Mouse (Mus musculus): Measurements from ENCODE around the gene Nckap5. TPM values are rescaled to one million over a fixed set of nuclear protein-coding genes. Genes with fewer than 3 reads are reported as not detected.
"Not testable (repeated sequence)": the region's sequence is repeated elsewhere in the genome, so short reads cannot be mapped to it uniquely, and the experiment has no call there.

Nckap5 gene
- total and polyA plus RNA-seq, 2 experiments from 2014 or later: 9.3 to 10.2 TPM

DNA sequence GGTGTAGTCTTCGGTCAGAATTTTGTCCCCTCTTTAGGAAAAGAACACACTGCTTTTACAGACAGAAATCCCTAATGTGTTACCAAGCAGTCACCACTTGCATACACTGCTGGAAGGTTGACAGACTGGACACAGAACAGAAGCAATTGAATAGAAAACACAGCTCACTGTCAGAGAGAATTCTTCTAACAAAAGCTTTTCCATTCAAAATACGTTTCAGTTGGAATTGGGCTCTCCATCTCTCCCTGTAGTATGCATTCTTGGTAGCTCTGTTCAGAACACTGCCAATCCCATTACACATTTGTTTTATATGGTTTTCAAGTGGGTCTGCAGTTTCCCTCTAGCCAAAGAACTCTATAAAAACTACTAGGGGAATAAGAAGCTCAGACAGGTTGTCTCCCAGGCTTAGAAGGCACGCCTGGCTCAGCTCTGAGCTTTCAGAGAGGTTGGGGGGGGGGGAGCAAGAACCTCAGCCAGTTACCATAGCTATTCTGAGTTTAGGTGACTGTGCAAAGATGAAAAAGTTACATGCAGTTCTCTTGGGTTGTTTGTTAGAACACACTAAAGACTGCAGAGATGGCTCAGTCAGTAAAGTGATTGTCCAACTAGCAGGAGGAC lies 23.5 kb downstream of the Nckap5 start:
- 0 out of 2 replicates have a peak, but pooled peaks cover 6% of the 10 kb centered on the region for H3K4me1 ChIP-seq (ENCODE audit: insufficient read depth)
- peak; percentile 25; the same call in 1 of the 2 replicates for ATAC-seq
- 22% methylated on average over 3 of the region's 3 CpGs for WGBS
- TF ChIP-seq CTCF (IDR thresholded peaks at IDR 0.05; ENCODE audit: low read depth): no peak
- H3K36me3 ChIP-seq (ENCODE audit: insufficient read depth): no peaks in the 10 kb centered on the region
- no peak overlapping the region for H3K27ac ChIP-seq (ENCODE audit: low read depth, low read length)
- no peak overlapping the region for H3K4me3 ChIP-seq (ENCODE audit: low read depth, low read length)
- no peak overlapping the region for H3K4me2 ChIP-seq (ENCODE audit: low read depth)
- no peaks in the 10 kb centered on the region for H3K9me3 ChIP-seq (ENCODE audit: low read length)
- no peak for DNase-seq
- no peaks in the 10 kb centered on the region for H3K27me3 ChIP-seq (ENCODE audit: insufficient read depth, low read length)
- no peak overlapping the region for H3K9ac ChIP-seq

DNA sequence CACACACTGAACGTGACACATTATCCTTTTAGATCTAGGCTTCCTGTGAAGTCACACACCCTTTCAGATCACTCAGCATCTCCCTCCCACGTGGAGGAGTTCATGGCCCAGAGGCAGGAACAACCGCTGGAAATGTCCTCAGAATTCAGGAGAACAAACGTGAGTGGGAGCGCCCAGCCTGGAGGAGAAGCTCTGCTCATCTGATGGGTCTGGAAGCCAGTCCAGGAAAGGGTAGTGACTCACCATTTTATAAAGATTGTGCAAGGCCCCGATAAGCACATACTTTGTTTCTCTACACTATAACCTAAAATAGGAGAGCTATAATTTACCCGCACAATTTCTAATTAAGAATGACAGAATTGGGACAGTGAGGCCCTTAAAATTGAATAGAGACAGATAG lies 24.1 kb downstream of the Nckap5 start:
- no peak overlapping the region for H3K4me2 ChIP-seq (ENCODE audit: low read depth)
- H3K4me1 ChIP-seq (ENCODE audit: insufficient read depth): 0 out of 2 replicates have a peak, but pooled peaks cover 6% of the 10 kb centered on the region
- no peak for DNase-seq
- no peaks in the 10 kb centered on the region for H3K27me3 ChIP-seq (ENCODE audit: insufficient read depth, low read length)
- H3K36me3 ChIP-seq (ENCODE audit: insufficient read depth): no peaks in the 10 kb centered on the region
- 47% methylated on average over 7 of the region's 7 CpGs for WGBS
- no peak overlapping the region for H3K9ac ChIP-seq
- no peak for TF ChIP-seq CTCF (IDR thresholded peaks at IDR 0.05; ENCODE audit: low read depth)
- no peak for ATAC-seq
- H3K4me3 ChIP-seq (ENCODE audit: low read depth, low read length): no peak overlapping the region
- H3K27ac ChIP-seq (ENCODE audit: low read depth, low read length): no peak overlapping the region
- no peaks in the 10 kb centered on the region for H3K9me3 ChIP-seq (ENCODE audit: low read length)

DNA sequence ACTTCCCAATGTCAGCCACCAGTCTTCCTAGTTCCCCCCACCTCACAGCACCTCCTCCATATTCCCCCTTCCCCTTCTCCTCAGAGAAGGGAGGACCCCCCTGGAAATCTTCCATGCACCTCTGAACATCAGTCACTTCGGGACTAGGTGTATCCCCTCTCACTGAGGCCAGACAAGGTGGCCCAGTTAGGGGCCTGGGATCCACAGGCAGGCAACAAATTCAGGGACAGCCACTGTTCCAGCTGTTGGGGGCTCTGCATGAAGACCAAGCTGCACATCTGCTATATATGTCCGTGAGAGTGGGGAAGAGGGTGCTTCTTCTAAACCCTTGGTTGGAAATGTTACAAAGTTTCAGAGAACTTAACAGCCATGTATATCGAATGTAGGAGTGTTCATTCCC lies 28.2 kb downstream of the Nckap5 start:
- H3K9me3 ChIP-seq (ENCODE audit: low read length): no peaks in the 10 kb centered on the region
- H3K36me3 ChIP-seq (ENCODE audit: insufficient read depth): no peaks in the 10 kb centered on the region
- no peak overlapping the region for H3K4me3 ChIP-seq (ENCODE audit: low read depth, low read length)
- TF ChIP-seq CTCF (IDR thresholded peaks at IDR 0.05; ENCODE audit: low read depth): no peak
- ATAC-seq: no peak
- no peaks in the 10 kb centered on the region for H3K27me3 ChIP-seq (ENCODE audit: insufficient read depth, low read length)
- no peak for DNase-seq
- no peak overlapping the region for H3K27ac ChIP-seq (ENCODE audit: low read depth, low read length)
- no peak overlapping the region for H3K9ac ChIP-seq
- 85% methylated on average over 3 of the region's 3 CpGs for WGBS
- no peak overlapping the region for H3K4me2 ChIP-seq (ENCODE audit: low read depth)
- H3K4me1 ChIP-seq (ENCODE audit: insufficient read depth): 0 out of 2 replicates have a peak, but pooled peaks cover 6% of the 10 kb centered on the region

DNA sequence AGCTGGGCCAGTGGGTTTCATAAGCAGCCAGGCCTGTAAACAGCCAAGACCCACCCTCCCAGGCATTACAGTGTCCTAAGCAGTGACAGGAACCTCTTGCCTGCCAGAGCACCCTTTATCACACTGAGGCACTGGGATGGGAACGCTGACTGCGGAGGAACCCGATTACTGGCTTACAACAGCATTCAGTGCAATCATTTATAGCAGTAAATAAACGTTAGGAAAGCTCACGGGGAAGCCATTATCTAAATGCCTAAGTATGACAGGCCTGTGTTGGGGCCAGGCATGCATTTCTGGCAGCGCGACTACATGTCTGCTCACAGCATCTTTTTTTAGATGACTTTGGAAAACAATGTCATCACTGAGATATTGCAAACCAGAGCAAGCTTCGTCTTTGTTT lies 28.9 kb downstream of the Nckap5 start:
- Histone ChIP-seq H3K27me3 (ENCODE audit: insufficient read depth, low read length) (no peaks in the 10 kb centered on the region), H3K4me1 (ENCODE audit: insufficient read depth) (0 out of 2 replicates have a peak, but pooled peaks cover 4% of the 10 kb centered on the region), H3K4me2 (ENCODE audit: low read depth) (no peak overlapping the region), H3K36me3 (ENCODE audit: insufficient read depth) (no peaks in the 10 kb centered on the region), H3K4me3 (ENCODE audit: low read depth, low read length) (no peak overlapping the region), H3K9ac (no peak overlapping the region), H3K27ac (ENCODE audit: low read depth, low read length) (0 out of 2 replicates have a peak overlapping the region, but pooled peaks have one; percentile 1), H3K9me3 (ENCODE audit: low read length) (no peaks in the 10 kb centered on the region)
- DNase-seq (peak; percentile 58), ATAC-seq (peak; percentile 80)
- 33% methylated on average over 8 of the region's 8 CpGs for WGBS
- TF ChIP-seq CTCF (IDR thresholded peaks at IDR 0.05; ENCODE audit: low read depth): no peak

DNA sequence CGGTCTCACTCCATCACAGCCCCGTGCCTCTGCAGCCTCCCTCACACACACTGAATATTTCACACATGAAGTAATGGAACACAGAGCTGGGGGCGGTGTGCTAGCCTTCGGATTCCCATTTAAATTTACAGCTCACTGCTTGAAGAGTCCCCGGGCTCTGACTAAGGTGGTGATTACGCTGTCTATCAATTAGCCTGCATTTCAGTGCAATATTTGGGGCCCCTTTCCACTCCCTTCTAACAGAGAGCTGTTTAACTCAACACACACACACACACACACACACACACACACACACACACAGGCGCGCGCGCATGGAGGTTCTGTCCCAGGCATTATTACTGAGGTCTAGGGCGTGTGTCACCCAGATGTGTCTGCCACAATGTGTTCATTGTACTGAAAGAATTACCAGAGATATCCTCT lies 31.2 kb downstream of the Nckap5 start:
- Histone ChIP-seq H3K9ac (no peak overlapping the region), H3K27me3 (ENCODE audit: insufficient read depth, low read length) (no peaks in the 10 kb centered on the region), H3K27ac (ENCODE audit: low read depth, low read length) (no peak overlapping the region), H3K4me1 (ENCODE audit: insufficient read depth) (no peaks in the 10 kb centered on the region), H3K36me3 (ENCODE audit: insufficient read depth) (no peaks in the 10 kb centered on the region), H3K4me3 (ENCODE audit: low read depth, low read length) (no peak overlapping the region), H3K4me2 (ENCODE audit: low read depth) (no peak overlapping the region), H3K9me3 (ENCODE audit: low read length) (no peaks in the 10 kb centered on the region)
- TF ChIP-seq CTCF (IDR thresholded peaks at IDR 0.05; ENCODE audit: low read depth): no peak
- ATAC-seq (peak; percentile 42), DNase-seq (no peak)
- 60% methylated on average over 11 of the region's 11 CpGs for WGBS

DNA sequence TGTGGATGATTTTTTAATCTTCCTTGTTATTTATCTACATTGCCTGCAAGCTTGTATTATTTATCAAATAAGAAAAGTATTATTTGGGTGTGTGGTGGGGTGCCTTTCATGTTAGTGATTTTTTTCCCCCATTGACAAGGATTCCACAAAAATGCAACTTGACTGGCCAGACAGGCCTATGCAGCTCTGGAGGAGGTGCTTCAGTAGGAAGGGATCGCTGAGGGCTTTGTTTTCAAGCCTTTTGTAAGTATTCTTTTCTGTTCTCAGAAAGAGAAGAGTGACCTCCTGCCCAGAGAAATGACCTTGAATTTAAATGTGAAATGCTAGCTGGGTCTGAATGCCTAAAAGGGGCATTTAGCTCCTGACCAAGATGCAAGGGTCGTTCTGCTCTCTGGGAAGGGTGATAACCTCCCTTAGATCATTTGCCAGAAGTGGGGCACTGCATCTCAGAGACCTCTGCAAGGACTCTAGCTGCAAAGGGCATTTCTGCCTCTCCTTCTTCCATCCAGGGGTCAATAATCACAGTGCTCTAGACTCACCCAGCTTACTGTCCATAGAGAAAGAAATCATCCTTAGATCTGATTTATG lies 50.2 kb downstream of the Nckap5 start:
- not testable (repeated sequence) for H3K27me3 ChIP-seq (ENCODE audit: insufficient read depth, low read length); H3K27ac ChIP-seq (ENCODE audit: low read depth, low read length); H3K4me1 ChIP-seq (ENCODE audit: insufficient read depth); H3K36me3 ChIP-seq (ENCODE audit: insufficient read depth); DNase-seq; H3K4me3 ChIP-seq (ENCODE audit: low read depth, low read length); ATAC-seq; H3K9ac ChIP-seq; H3K4me2 ChIP-seq (ENCODE audit: low read depth); H3K9me3 ChIP-seq (ENCODE audit: low read length)
- no CpG with 5 or more reads among the region's 2 CpGs for WGBS

DNA sequence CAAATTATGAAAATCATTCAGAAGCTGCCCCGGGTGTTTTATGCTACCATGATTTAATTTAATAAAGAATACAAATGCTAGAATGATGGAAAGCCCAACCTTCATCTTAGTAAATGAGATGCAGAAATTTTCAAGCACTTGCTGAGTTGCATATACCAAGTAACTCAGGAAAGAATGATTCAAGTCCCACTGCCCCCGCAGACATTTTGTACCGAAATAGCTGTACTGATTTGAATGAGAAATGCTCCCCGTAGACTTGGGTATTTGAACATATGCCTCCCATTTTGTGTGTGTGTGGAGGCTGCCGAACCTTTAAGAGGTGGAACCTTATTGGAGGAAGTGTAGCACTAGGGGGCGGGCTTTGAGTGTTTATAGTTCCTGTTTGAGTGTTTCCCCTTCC lies 56.7 kb downstream of the Nckap5 start:
- H3K9me3 ChIP-seq (ENCODE audit: low read length); H3K36me3 ChIP-seq (ENCODE audit: insufficient read depth); ATAC-seq; H3K4me3 ChIP-seq (ENCODE audit: low read depth, low read length); H3K4me2 ChIP-seq (ENCODE audit: low read depth); H3K27ac ChIP-seq (ENCODE audit: low read depth, low read length); DNase-seq; H3K4me1 ChIP-seq (ENCODE audit: insufficient read depth); H3K27me3 ChIP-seq (ENCODE audit: insufficient read depth, low read length); H3K9ac ChIP-seq: not testable (repeated sequence)
- no CpG with 5 or more reads among the region's 6 CpGs for WGBS

All from forebrain, postnatal 0 days (tissue).